Mouse (Mus musculus): ENCODE measurements around the gene Kif21b. TPM values are rescaled to one million over a fixed set of nuclear protein-coding genes. Genes with fewer than 3 reads are reported as not detected.

Gene Kif21b
- total and polyA plus RNA-seq, 3 experiments = 0.78 to 2.7 (median 0.98) TPM

DNA sequence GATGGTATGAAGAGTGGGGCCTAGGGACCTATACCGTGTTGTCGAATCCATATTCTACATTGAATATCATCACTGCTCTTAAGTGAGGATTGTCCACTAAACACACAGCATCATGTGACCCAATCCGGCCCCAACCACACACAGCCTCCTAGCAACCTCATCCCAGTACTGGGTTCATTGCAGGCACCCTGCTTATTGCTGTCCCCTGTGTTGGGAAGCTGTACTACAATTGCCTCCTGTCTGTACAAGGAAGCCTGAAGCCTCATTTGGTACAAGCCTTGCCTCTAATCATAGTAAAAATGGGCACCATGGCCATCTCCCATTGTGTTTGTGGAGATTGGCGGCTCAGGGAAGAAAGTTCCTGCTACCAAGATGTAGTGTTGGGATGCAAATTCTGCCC, 25.1 kb downstream of the Kif21b start:
- H3K79me2 ChIP-seq (replicated peaks; ENCODE audit: control insufficient read depth, insufficient read depth, low read length) = no peaks in the 10 kb centered on the region
- no peak for TF ChIP-seq CTCF (IDR thresholded peaks at IDR 0.05)
- no peak for TF ChIP-seq EP300 (IDR thresholded peaks at IDR 0.05; ENCODE audit: insufficient read depth, low read depth, low read length)
- no peak for TF ChIP-seq POLR2A (IDR thresholded peaks at IDR 0.05; ENCODE audit: insufficient read depth, low read depth, low read length)
- no peak overlapping the region for H3K4me3 ChIP-seq
- intact Hi-C loops (cut with DNase I) = no loop called here
- no peak overlapping the region for H3K9ac ChIP-seq (ENCODE audit: low read depth, low read length)
- no peaks in the 10 kb centered on the region for H3K4me1 ChIP-seq (ENCODE audit: control insufficient read depth, insufficient read depth, low read length)
- 95% methylated on average over 4 of the region's 4 CpGs for WGBS
- no peaks in the 10 kb centered on the region for H3K36me3 ChIP-seq (ENCODE audit: control insufficient read depth, insufficient read depth, low read length)
- H3K27me3 ChIP-seq (ENCODE audit: control insufficient read depth, insufficient read depth, low read length) = no peaks in the 10 kb centered on the region; the same call in 1 of the 2 replicates
- H3K27ac ChIP-seq = no peak overlapping the region
- DNase-seq = no peak

DNA sequence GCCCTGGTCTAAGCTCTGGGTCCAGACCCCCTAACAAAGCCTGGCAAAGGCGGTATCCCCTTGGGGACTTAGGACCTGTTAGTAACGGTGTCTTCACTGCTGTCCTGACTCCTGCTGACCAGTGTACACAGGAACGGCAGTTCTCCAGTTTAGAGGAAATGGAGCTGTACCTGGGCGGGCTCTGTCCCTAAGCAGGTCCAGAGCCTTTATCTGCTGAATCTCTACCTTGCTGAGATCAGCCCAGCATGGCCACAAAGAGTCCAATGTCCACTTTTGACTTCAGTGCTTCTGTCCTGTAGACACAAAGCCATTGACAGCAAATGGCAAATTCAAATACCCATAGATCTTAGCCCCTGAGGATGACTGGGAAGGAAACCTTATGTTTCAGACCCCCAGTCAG, 25.8 kb downstream of the Kif21b start:
- no peak overlapping the region for H3K4me3 ChIP-seq
- H3K27me3 ChIP-seq (ENCODE audit: control insufficient read depth, insufficient read depth, low read length) = no peaks in the 10 kb centered on the region; the same call in 1 of the 2 replicates
- no peak for TF ChIP-seq EP300 (IDR thresholded peaks at IDR 0.05; ENCODE audit: insufficient read depth, low read depth, low read length)
- TF ChIP-seq POLR2A (IDR thresholded peaks at IDR 0.05; ENCODE audit: insufficient read depth, low read depth, low read length) = no peak
- TF ChIP-seq CTCF (IDR thresholded peaks at IDR 0.05) = no peak
- DNase-seq = no peak
- no peaks in the 10 kb centered on the region for H3K79me2 ChIP-seq (replicated peaks; ENCODE audit: control insufficient read depth, insufficient read depth, low read length)
- no peak overlapping the region for H3K9ac ChIP-seq (ENCODE audit: low read depth, low read length)
- no peaks in the 10 kb centered on the region for H3K4me1 ChIP-seq (ENCODE audit: control insufficient read depth, insufficient read depth, low read length)
- no peak overlapping the region for H3K27ac ChIP-seq
- H3K36me3 ChIP-seq (ENCODE audit: control insufficient read depth, insufficient read depth, low read length) = no peaks in the 10 kb centered on the region
- 86% methylated on average over 4 of the region's 4 CpGs for WGBS
- intact Hi-C loops (cut with DNase I) = no loop called here

DNA sequence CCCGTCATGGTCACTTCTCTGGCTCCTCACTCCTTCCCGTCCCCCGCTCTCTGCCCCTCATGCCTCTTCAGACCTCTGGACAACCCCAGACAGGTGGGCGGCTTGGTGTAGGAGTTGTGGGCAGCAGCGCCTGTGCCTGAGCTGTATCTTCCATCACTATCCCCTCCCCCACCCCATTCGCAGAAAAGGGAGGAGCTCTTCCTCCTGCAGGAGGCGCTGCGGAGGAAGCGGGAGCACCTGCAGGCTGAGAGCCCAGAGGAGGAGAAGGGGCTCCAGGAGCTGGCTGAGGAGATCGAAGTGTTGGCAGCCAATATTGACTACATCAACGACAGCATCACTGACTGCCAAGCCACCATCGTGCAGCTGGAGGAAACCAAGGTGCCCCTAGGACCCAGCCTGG, 28.6 kb downstream of the Kif21b start:
- Histone ChIP-seq H3K4me3 (no peak overlapping the region), H3K4me1 (ENCODE audit: control insufficient read depth, insufficient read depth, low read length) (no peaks in the 10 kb centered on the region), H3K27ac (no peak overlapping the region), H3K79me2 (replicated peaks; ENCODE audit: control insufficient read depth, insufficient read depth, low read length) (no peaks in the 10 kb centered on the region), H3K27me3 (ENCODE audit: control insufficient read depth, insufficient read depth, low read length) (no peaks in the 10 kb centered on the region; the same call in 1 of the 2 replicates), H3K9ac (ENCODE audit: low read depth, low read length) (no peak overlapping the region), H3K36me3 (ENCODE audit: control insufficient read depth, insufficient read depth, low read length) (no peaks in the 10 kb centered on the region)
- intact Hi-C loops (cut with DNase I) = no loop called here
- TF ChIP-seq CTCF (IDR thresholded peaks at IDR 0.05) (no peak), EP300 (IDR thresholded peaks at IDR 0.05; ENCODE audit: insufficient read depth, low read depth, low read length) (no peak)
- 58% methylated on average over 12 of the region's 12 CpGs for WGBS
- no peak for DNase-seq

DNA sequence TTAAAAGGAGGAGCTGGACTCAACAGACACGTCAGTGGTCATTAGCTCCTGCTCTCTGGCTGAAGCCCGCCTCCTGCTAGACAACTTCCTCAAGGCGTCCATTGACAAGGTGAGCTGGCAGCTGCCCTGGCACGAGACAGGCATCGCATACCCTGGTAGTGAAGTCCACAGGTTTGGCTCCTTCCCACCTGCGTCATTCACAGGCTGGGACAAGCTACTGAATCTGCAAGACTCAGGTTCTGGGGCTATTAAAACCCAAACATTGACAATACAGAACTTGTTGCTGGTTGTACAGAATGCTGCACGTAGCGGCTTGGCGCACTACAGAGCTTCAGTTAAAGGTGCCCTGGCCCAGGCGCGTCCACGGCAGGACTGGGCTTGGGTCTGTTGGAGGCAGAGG, 29.1 kb downstream of the Kif21b start:
- no peak for DNase-seq
- WGBS = 92% methylated on average over 12 of the region's 12 CpGs
- no peak overlapping the region for H3K27ac ChIP-seq
- no peaks in the 10 kb centered on the region for H3K36me3 ChIP-seq (ENCODE audit: control insufficient read depth, insufficient read depth, low read length)
- H3K79me2 ChIP-seq (replicated peaks; ENCODE audit: control insufficient read depth, insufficient read depth, low read length) = no peaks in the 10 kb centered on the region
- H3K27me3 ChIP-seq (ENCODE audit: control insufficient read depth, insufficient read depth, low read length) = no peaks in the 10 kb centered on the region; the same call in 1 of the 2 replicates
- H3K9ac ChIP-seq (ENCODE audit: low read depth, low read length) = no peak overlapping the region
- no peaks in the 10 kb centered on the region for H3K4me1 ChIP-seq (ENCODE audit: control insufficient read depth, insufficient read depth, low read length)
- intact Hi-C loops (cut with DNase I) = no loop called here
- no peak overlapping the region for H3K4me3 ChIP-seq
- no peak for TF ChIP-seq POLR2A (IDR thresholded peaks at IDR 0.05; ENCODE audit: insufficient read depth, low read depth, low read length)
- TF ChIP-seq CTCF (IDR thresholded peaks at IDR 0.05) = no peak
- no peak for TF ChIP-seq EP300 (IDR thresholded peaks at IDR 0.05; ENCODE audit: insufficient read depth, low read depth, low read length)

DNA sequence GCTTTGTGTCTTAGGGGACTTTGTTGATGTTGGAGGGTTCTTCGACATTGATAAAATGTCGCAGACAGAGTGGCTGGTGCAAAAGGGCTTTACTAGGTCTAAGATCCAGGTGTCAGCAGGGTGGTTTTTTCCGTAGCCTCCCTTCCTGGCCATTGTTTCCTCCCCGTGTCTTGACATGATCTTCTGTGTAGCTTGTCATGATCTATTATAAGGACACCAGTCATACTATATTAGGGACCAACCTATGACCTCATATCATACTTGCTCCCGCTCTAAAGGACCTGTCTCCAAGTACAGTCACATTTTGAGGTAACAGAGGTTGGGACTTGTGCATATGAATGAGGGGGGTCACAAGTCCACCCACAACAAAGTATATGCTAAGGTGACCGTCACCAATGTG, 29.7 kb downstream of the Kif21b start:
- no peak for DNase-seq
- TF ChIP-seq POLR2A (IDR thresholded peaks at IDR 0.05; ENCODE audit: insufficient read depth, low read depth, low read length) = no peak
- no peak for TF ChIP-seq CTCF (IDR thresholded peaks at IDR 0.05)
- no peak for TF ChIP-seq EP300 (IDR thresholded peaks at IDR 0.05; ENCODE audit: insufficient read depth, low read depth, low read length)
- Histone ChIP-seq H3K9ac (ENCODE audit: low read depth, low read length) (no peak overlapping the region), H3K79me2 (replicated peaks; ENCODE audit: control insufficient read depth, insufficient read depth, low read length) (no peaks in the 10 kb centered on the region), H3K27me3 (ENCODE audit: control insufficient read depth, insufficient read depth, low read length) (no peaks in the 10 kb centered on the region; the same call in 1 of the 2 replicates), H3K4me3 (no peak overlapping the region), H3K36me3 (ENCODE audit: control insufficient read depth, insufficient read depth, low read length) (no peaks in the 10 kb centered on the region), H3K27ac (no peak overlapping the region), H3K4me1 (ENCODE audit: control insufficient read depth, insufficient read depth, low read length) (no peaks in the 10 kb centered on the region)
- intact Hi-C loops (cut with DNase I) = no loop called here
- 66% methylated on average over 6 of the region's 6 CpGs for WGBS

DNA sequence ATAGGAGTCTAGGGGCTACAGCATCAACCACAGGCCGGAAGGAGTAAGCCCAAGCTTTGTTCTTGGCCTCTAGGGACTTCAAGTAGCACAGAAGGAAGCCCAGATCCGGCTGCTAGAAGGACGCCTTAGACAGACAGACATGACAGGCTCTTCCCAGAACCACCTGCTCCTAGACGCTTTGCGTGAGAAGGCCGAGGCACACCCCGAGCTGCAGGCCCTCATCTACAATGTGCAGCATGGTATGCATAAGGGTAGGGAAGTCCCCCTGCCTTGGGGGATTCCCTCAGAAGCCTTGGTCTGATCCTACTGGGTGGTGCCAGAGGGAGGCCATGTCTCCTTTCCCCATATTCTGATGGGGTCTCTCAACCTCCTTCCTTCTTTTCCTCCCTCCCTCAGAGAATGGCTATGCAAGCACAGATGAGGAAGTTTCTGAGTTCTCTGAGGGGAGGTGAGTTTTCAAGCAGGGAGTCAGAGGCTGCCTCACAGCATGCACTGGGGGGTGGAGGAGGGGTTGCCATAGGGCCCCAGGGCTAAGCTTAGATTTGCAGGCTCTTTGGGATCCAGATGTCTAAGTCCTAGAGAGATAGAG, 30.2 kb downstream of the Kif21b start:
- H3K36me3 ChIP-seq (ENCODE audit: control insufficient read depth, insufficient read depth, low read length) = no peaks in the 10 kb centered on the region
- no peaks in the 10 kb centered on the region; the same call in 1 of the 2 replicates for H3K27me3 ChIP-seq (ENCODE audit: control insufficient read depth, insufficient read depth, low read length)
- no peak overlapping the region for H3K9ac ChIP-seq (ENCODE audit: low read depth, low read length)
- H3K27ac ChIP-seq = no peak overlapping the region
- 80% methylated on average over 7 of the region's 7 CpGs for WGBS
- intact Hi-C loops (cut with DNase I) = no loop called here
- TF ChIP-seq EP300 (IDR thresholded peaks at IDR 0.05; ENCODE audit: insufficient read depth, low read depth, low read length) = no peak
- TF ChIP-seq CTCF (IDR thresholded peaks at IDR 0.05) = no peak
- TF ChIP-seq POLR2A (IDR thresholded peaks at IDR 0.05; ENCODE audit: insufficient read depth, low read depth, low read length) = no peak
- no peaks in the 10 kb centered on the region for H3K4me1 ChIP-seq (ENCODE audit: control insufficient read depth, insufficient read depth, low read length)
- DNase-seq = no peak
- no peak overlapping the region for H3K4me3 ChIP-seq
- no peaks in the 10 kb centered on the region for H3K79me2 ChIP-seq (replicated peaks; ENCODE audit: control insufficient read depth, insufficient read depth, low read length)

Data from heart, adult 2 months (tissue).